Mouse (Mus musculus) layer of hippocampus, adult 18-20 months (tissue): ENCODE results near the gene Smg6. TPM values are rescaled to one million over a fixed set of nuclear protein-coding genes. Genes with fewer than 3 reads are reported as not detected.
"Not testable (repeated sequence)": the region's sequence is repeated elsewhere in the genome, so short reads cannot be mapped to it uniquely, and the experiment has no call there.

Experiments used
- DNase-seq, 2 experiments: peaks; one replicate each; pipeline ENCODE4 v3.0.0; 2022; ENCODE audit warnings: low spot score in 2 of 2
- total RNA-seq, 2 experiments: library from RNA; stranded (reverse); gene quantifications; 2 replicates each; pipeline ENCODE4 v1.2.3; 2021

Smg6 gene
- total RNA-seq, 2 experiments from 2014 or later = 35.0 to 36.0 TPM

- DNase-seq = peak; percentile 42 to 43
These were observed 66.9 kb downstream of the Smg6 start for GRCm38 (mm10) chr11:74992427-74992987.

- DNase-seq = no peak
These were observed 68.5 kb downstream of the Smg6 start for GRCm38 (mm10) chr11:74994141-74994540.

GRCm38 (mm10) chr11:74994856-74995255 lies 69.2 kb downstream of the Smg6 start:
- DNase-seq = no peak

- no peak for DNase-seq
These were observed 70.9 kb downstream of the Smg6 start for GRCm38 (mm10) chr11:74996482-74996881.

GRCm38 (mm10) chr11:75000869-75001653 lies 75.4 kb downstream of the Smg6 start:
- no peak for DNase-seq

GRCm38 (mm10) chr11:75008270-75008669 lies 82.6 kb downstream of the Smg6 start:
- DNase-seq = no peak

GRCm38 (mm10) chr11:75009537-75009936 lies 83.9 kb downstream of the Smg6 start:
- not testable (repeated sequence) for DNase-seq

GRCm38 (mm10) chr11:75012997-75013694 lies 87.5 kb downstream of the Smg6 start:
- peak; percentile 28 to 43 for DNase-seq

GRCm38 (mm10) chr11:75013764-75014695 lies 88.4 kb downstream of the Smg6 start:
- no peak for DNase-seq

- no peak for DNase-seq
These were observed 89.2 kb downstream of the Smg6 start for GRCm38 (mm10) chr11:75014816-75015215.

- DNase-seq = peak; percentile 7 to 47
These were observed 89.8 kb downstream of the Smg6 start for GRCm38 (mm10) chr11:75015453-75015871.

GRCm38 (mm10) chr11:75016309-75016860 lies 90.8 kb downstream of the Smg6 start:
- DNase-seq = no peak

GRCm38 (mm10) chr11:75017831-75018230 lies 92.2 kb downstream of the Smg6 start:
- DNase-seq = no peak

- no peak for DNase-seq
These were observed 101.4 kb downstream of the Smg6 start for GRCm38 (mm10) chr11:75026977-75027376.

- no peak for DNase-seq
These were observed 102.0 kb downstream of the Smg6 start for GRCm38 (mm10) chr11:75027616-75028015.

- no peak for DNase-seq
These were observed 105.6 kb downstream of the Smg6 start for GRCm38 (mm10) chr11:75031251-75031650.

- no peak for DNase-seq
These were observed 107.3 kb downstream of the Smg6 start for GRCm38 (mm10) chr11:75032946-75033345.

- no peak for DNase-seq
These were observed 108.0 kb downstream of the Smg6 start for GRCm38 (mm10) chr11:75033581-75034067.

GRCm38 (mm10) chr11:75034104-75034503 lies 108.5 kb downstream of the Smg6 start:
- no peak for DNase-seq

- DNase-seq = no peak
These were observed 118.7 kb downstream of the Smg6 start for GRCm38 (mm10) chr11:75044333-75044732.

GRCm38 (mm10) chr11:75045822-75046221 lies 120.2 kb downstream of the Smg6 start:
- no peak for DNase-seq
